Mouse (Mus musculus): ENCODE measurements around the gene 4930402H24Rik.

GRCm38 (mm10) chr2:130839084-130839483, 67.1 kb downstream of the 4930402H24Rik start:
- no peak for TF ChIP-seq CTCF (IDR thresholded peaks at IDR 0.05)
- no peak for TF ChIP-seq EP300 (IDR thresholded peaks at IDR 0.05)

Measured in lung, postnatal 0 days (tissue).